Mouse (Mus musculus) B cell, adult 62 days (primary cell): Measurements from ENCODE around the gene A4gnt. TPM values are rescaled to one million over a fixed set of nuclear protein-coding genes. Genes with fewer than 3 reads are reported as not detected.

Source experiments
- total RNA-seq: library from RNA; stranded (reverse); gene quantifications from 4 replicates; pipeline ENCODE4 v1.2.4, GENCODE M21; 2023

A4gnt gene
- not detected in 4 replicates for total RNA-seq

GRCm38 (mm10) chr9:99612202-99612601 is at the start of gene A4gnt:
Gene A4gnt (plus strand): TSS chr9:99612502.

GRCm38 (mm10) chr9:99568347-99569070 is 43.8 kb upstream of the A4gnt start, which contains the start of gene Armc8:
Gene Armc8 (minus strand): TSS chr9:99568899.

DNA sequence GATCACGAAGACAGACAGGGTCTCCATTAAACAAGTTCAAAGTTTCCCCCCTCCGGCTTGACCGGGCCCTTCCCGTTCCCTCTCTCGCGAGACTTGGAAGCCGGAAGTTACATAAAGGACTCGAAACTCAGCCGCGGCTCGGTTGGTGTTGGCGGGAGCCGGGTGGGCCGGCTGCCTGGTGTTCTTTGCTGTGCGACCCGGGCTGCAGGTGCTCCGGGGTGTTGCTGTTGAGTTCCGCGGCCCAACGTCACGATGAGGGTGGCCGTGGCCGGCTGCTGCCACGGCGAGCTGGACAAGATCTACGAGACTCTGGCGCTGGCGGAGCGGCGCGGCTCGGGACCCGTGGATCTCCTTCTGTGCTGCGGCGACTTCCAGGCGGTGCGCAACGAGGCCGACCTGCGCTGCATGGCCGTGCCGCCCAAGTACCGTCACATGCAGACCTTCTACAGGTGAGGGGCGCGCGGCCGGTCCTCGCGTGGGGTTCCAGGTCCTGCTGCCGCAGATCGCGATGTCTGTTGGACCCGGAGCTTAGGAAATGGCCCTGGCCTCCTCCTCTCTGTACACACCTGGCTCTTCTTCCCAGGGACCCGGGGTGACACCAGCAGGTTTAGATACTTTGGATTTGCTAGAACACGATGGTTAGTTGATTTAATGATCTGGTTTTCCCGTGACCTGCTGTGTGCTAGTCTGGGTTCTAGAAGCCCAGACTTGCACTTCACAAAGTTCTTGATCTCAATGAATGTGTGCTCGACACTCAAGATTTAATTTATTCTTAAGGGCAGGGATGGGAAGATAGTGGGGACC is 36.4 kb upstream of the A4gnt start, which contains the start of gene Dbr1:
TSS of gene Dbr1 (plus strand) at position 123 of the 804 bp plus-strand sequence.

DNA sequence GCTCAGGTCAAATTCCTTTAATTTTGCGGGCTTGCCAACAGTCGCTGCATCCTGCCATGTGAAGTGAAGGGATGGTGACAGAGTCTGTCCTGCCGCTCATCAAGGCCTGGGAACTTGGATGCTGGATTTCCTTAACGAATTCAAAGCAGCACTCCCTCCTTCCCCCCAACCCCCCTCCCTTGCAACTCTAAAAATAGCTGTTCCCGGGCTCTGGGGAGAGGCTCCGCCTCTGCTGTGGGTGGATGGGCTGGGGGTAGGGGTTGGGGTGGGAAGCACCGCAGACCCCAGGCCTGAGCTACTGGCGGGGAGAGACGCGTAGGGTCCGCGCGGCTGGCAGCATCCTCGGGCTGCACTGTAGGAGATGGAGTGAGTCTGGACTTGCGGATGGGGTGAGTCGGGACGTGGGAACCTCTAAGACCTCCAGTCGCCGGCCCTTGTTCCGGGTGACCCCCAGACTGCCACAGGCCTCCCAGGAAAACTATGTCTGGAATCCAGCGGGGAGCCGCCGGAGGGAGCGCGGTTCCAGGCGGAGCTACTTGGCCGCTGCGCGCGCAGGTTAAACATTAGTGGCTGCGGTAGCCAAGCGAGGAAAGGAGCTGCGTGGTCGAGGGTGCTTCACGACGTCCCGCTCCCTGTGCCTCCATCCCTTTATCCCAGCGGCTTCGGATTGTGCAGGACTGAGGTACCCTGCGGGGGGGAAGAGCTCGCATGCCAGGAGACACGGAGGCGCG is 17.1 kb downstream of the A4gnt start, which contains the start of gene Dzip1l:
TSS of gene Dzip1l (plus strand) at position 216 of the 731 bp plus-strand sequence.

Other genes starting within 250 kb of the A4gnt start
- gene Mras, start 175.1 kb upstream of the A4gnt start, total RNA-seq: 0.12 to 0.49 TPM in 2 of 4 replicates, not detected in the others
- gene Nme9, start 161.0 kb upstream of the A4gnt start, total RNA-seq: not detected in 4 replicates
- 30.9 to 37.7 TPM (median 35.5 TPM) in 4 replicates for gene Armc8, start 43.6 kb upstream of the A4gnt start, total RNA-seq
- 24.6 to 31.1 TPM (median 27.7 TPM) in 4 replicates for gene Dbr1, start 36.7 kb upstream of the A4gnt start, total RNA-seq
- not detected in 4 replicates for gene Dzip1l, start 17.0 kb downstream of the A4gnt start, total RNA-seq
- not detected in 4 replicates for gene Cldn18, start 104.8 kb downstream of the A4gnt start, total RNA-seq